Mouse (Mus musculus) activated CD4-positive, CD25-positive, alpha-beta regulatory T cell (primary cell): Measurements from ENCODE around the gene Supv3l1. TPM values are rescaled to one million over a fixed set of nuclear protein-coding genes. Genes with fewer than 3 reads are reported as not detected.

ENCODE experiments used
- polyA plus RNA-seq, 2 experiments: library from polyadenylated mRNA; unstranded; fragments of 100-300 nt; shearing (Covaris generic); gene quantifications; one replicate each; pipeline ENCODE4 v1.2.1; 2017

Supv3l1 gene
- 10 to 100 TPM; 18.0 to 20.7 TPM for polyA plus RNA-seq

DNA sequence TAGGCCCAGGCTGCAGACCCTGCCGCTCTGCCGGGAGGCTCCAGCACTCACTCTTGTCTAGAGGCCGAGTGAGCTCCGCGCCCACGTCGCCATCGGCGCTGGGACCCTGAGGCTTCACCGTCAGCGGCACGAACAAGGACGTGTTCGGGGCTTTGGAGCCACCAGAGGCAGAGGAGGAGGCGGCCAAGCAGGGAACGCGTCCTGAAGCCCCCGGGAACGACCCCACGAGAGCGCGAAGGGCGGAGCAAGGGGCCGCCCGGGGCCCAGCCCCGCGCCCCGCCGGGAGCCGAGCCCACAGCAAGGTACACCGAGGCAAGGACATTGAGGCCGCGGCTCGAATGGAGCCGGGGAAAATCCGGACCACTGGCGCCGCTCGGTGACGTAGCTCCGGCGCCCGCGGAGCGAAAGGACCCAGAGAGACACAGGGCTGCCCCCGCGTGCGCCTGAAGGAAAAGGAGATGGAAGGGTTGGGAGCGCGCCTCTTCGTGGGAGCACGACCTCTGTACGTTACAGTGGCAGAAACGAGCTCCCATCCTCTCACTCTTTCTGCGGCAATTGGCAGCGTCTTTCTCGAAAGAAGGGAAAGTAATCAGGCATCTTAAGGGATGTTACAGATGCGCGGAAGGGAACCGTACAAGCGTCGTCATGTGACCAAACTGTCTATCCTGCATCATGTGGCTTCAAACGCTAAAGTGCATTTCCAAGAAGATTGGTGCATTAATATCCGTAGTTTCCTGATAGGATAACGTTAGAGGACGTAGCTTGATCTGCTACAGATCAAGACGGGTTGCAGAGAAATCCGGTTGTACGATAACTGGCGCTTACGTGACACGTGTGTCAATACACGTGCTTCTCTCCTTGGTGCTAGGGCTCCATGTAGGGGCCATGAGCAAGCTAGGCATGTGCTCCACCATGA is at the start of gene Supv3l1, which contains the start of gene 4930507D05Rik:
Supv3l1 (minus strand) TSS at position 375 of the 916 bp plus-strand sequence.
4930507D05Rik (plus strand) TSS at position 126 of the 916 bp plus-strand sequence.

GRCm38 (mm10) chr10:62486618-62487415 is 37.3 kb upstream of the Supv3l1 start, which contains the start of gene Vps26a:
TSS of gene Vps26a (minus strand) at chr10:62486805.

GRCm38 (mm10) chr10:62422255-62422654 is 27.3 kb downstream of the Supv3l1 start, which contains the start of gene Hkdc1:
TSS of gene Hkdc1 (minus strand) at chr10:62422491.

DNA sequence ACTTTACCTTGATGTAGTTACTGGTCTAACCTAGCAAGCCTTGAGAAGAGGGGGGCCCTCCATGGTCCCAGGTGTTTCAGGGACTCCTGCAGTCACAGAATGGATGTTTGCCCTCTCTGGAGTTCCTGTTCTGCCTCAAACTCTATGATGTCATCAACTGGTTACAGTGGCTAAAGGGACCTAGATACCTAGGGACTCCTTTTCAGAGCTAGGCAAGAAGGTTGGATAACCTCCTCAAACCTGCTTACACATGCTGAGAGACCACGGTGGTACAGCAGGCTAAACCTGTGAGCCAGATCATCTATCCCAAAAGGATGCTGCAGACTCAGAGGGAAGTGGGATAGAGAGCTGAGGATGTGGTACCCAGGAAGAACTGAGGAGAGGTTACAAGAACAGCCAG is 69.7 kb downstream of the Supv3l1 start, which contains the start of gene Hk1:
Hk1 (minus strand) TSS at position 101 of the 400 bp plus-strand sequence.

Other genes with a start within 250 kb of the Supv3l1 start
- 1 to 10 TPM in 1 of 2 experiments, under 1 TPM in 1; 0.13 to 1.4 TPM for gene Tspan15, start 218.5 kb downstream of the Supv3l1 start, polyA plus RNA-seq
- not detected for gene Tacr2, start 197.3 kb downstream of the Supv3l1 start, polyA plus RNA-seq
- 100 to 1,000 TPM in 1 of 2 experiments, 10 to 100 TPM in 1; 76.0 to 101 TPM for gene Hk1, start 69.8 kb downstream of the Supv3l1 start, polyA plus RNA-seq
- gene Hkdc1, start 27.2 kb downstream of the Supv3l1 start, polyA plus RNA-seq: under 1 TPM in 1 of 2 experiments, not detected in 1; 0.07 TPM
- under 1 TPM in 1 of 2 experiments, not detected in 1; 0.80 TPM for gene 4930507D05Rik, start 249 bp downstream of the Supv3l1 start, polyA plus RNA-seq
- 10 to 100 TPM; 60.1 to 82.5 TPM for gene Vps26a, start 37.1 kb upstream of the Supv3l1 start, polyA plus RNA-seq
- 1,000 to 10,000 TPM; 1,235 to 1,901 TPM for gene Srgn, start 77.7 kb upstream of the Supv3l1 start, polyA plus RNA-seq
- gene Kif1bp, start 128.7 kb upstream of the Supv3l1 start, polyA plus RNA-seq: 10 to 100 TPM; 33.0 to 35.5 TPM
- gene Ddx21, start 152.5 kb upstream of the Supv3l1 start, polyA plus RNA-seq: 10 to 100 TPM; 36.1 to 42.4 TPM
- gene Ddx50, start 201.5 kb upstream of the Supv3l1 start, polyA plus RNA-seq: 100 to 1,000 TPM; 122 to 149 TPM